Mouse (Mus musculus) CH12.LX (cell line): ENCODE results near the gene Cilp2. TPM values are rescaled to one million over a fixed set of nuclear protein-coding genes. Genes with fewer than 3 reads are reported as not detected.

Experiments used
- DNase-seq: peaks from one replicate; pipeline ENCODE4 v3.0.0-alpha.2; 2013; ENCODE audit errors: extremely low read depth
- H3K27ac ChIP-seq: 2 replicates; pipeline ENCODE4 v1.5.1; 2012; ENCODE audit warnings: low read depth, mild to moderate bottlenecking, control low read depth, moderate library complexity; ENCODE audit not compliant: insufficient read depth
- H3K27me3 ChIP-seq: replicated peaks from 2 replicates; pipeline ENCODE3; 2012; ENCODE audit warnings: inconsistent platforms
- H3K36me3 ChIP-seq, 2 experiments: replicated peaks in 1 of 2; 2 replicates each; pipeline versions ENCODE3 to v1.6.1; 2012; ENCODE audit warnings: inconsistent platforms in 1 of 2, low read length in 1 of 2, mild to moderate bottlenecking in 1 of 2, mixed read lengths in 1 of 2, moderate library complexity in 1 of 2; ENCODE audit not compliant: control insufficient read depth in 1 of 2, insufficient read depth in 1 of 2
- H3K4me1 ChIP-seq, 2 experiments: 2 replicates each; pipeline ENCODE4 v1.6.1; 2012; ENCODE audit warnings: inconsistent platforms in 1 of 2, moderate library complexity in 1 of 2; ENCODE audit not compliant: insufficient read depth in 2 of 2, control insufficient read depth in 1 of 2
- H3K4me2 ChIP-seq: 2 replicates; pipeline ENCODE4 v1.6.1; 2012; ENCODE audit warnings: low read depth, mild to moderate bottlenecking, control low read depth; ENCODE audit not compliant: poor library complexity, insufficient read depth, severe bottlenecking
- H3K4me3 ChIP-seq, 3 experiments: fragments of 150-350 bp in 1 of 3; sonication (generic) in 1 of 3; replicated peaks in 1 of 3; 2 replicates each; pipeline versions ENCODE3 to v1.5.1; 2011 to 2012; ENCODE audit warnings: low read depth in 2 of 3, low read length in 2 of 3, mild to moderate bottlenecking in 2 of 3, moderate library complexity in 2 of 3, control low read depth in 1 of 3, improper control_type of control experiment in 1 of 3, inconsistent platforms in 1 of 3, mixed read lengths in 1 of 3; ENCODE audit not compliant: poor library complexity in 1 of 3
- H3K79me2 ChIP-seq: replicated peaks from 2 replicates; pipeline ENCODE4 v1.6.1; 2012; ENCODE audit warnings: mild to moderate bottlenecking, moderate library complexity; ENCODE audit not compliant: control insufficient read depth, poor library complexity, insufficient read depth, severe bottlenecking; ENCODE audit errors: extremely low read depth
- H3K9ac ChIP-seq: 2 replicates; pipeline ENCODE4 v1.6.1; 2012; ENCODE audit warnings: low read depth, mild to moderate bottlenecking, control low read depth, moderate library complexity; ENCODE audit not compliant: insufficient read depth
- H3K9me3 ChIP-seq: replicated peaks from 2 replicates; pipeline ENCODE3; 2012; ENCODE audit warnings: low read length, inconsistent platforms, mixed read lengths
- BHLHE40 ChIP-seq: IDR thresholded peaks from 2 replicates; pipeline ENCODE4 v1.6.1; 2011; ENCODE audit warnings: mild to moderate bottlenecking, low read depth, low read length, improper control_type of control experiment
- CTCF ChIP-seq, 2 experiments: IDR thresholded peaks in 1 of 2; conservative IDR thresholded peaks in 1 of 2; 2 replicates each; pipeline ENCODE4 v1.5.1; 2011 to 2012; ENCODE audit warnings: low read depth in 2 of 2, low read length in 2 of 2, improper control_type of control experiment in 1 of 2, inconsistent platforms in 1 of 2, mild to moderate bottlenecking in 1 of 2, moderate library complexity in 1 of 2
- ELF1 ChIP-seq: IDR thresholded peaks from 2 replicates; pipeline ENCODE4 v1.6.1; 2014; ENCODE audit warnings: low read depth, mild to moderate bottlenecking, inconsistent platforms, low read length, improper control_type of control experiment
- EP300 ChIP-seq: IDR thresholded peaks from 2 replicates; pipeline ENCODE4 v1.6.1; 2011; ENCODE audit warnings: low read length, improper control_type of control experiment
- ETS1 ChIP-seq: conservative IDR thresholded peaks from 2 replicates; pipeline ENCODE4 v1.6.1; 2012; ENCODE audit warnings: low read depth, mild to moderate bottlenecking, inconsistent platforms, low read length, improper control_type of control experiment, moderate library complexity
- IRF4 ChIP-seq: IDR thresholded peaks from 2 replicates; pipeline ENCODE4 v1.6.1; 2014; ENCODE audit warnings: low read depth, mild to moderate bottlenecking, inconsistent platforms, low read length, improper control_type of control experiment
- JUND ChIP-seq: conservative IDR thresholded peaks from 2 replicates; pipeline ENCODE4 v1.6.1; 2011; ENCODE audit warnings: low read depth, low read length, improper control_type of control experiment
- MAZ ChIP-seq: IDR thresholded peaks from 2 replicates; pipeline ENCODE4 v1.6.1; 2012; ENCODE audit warnings: low read depth, mild to moderate bottlenecking, inconsistent platforms, low read length, improper control_type of control experiment, moderate library complexity
- MXI1 ChIP-seq: IDR thresholded peaks from 2 replicates; pipeline ENCODE4 v1.6.1; 2011; ENCODE audit warnings: mild to moderate bottlenecking, low read depth, low read length, improper control_type of control experiment
- MYC ChIP-seq: IDR thresholded peaks from 2 replicates; pipeline ENCODE4 v1.6.1; 2011; ENCODE audit warnings: low read depth, mild to moderate bottlenecking, improper control_type of control experiment, low read length
- NRF1 ChIP-seq: IDR thresholded peaks from 2 replicates; pipeline ENCODE4 v1.6.1; 2014; ENCODE audit warnings: low read depth, mild to moderate bottlenecking, inconsistent platforms, low read length, improper control_type of control experiment, moderate library complexity
- POLR2AphosphoS2 ChIP-seq: IDR thresholded peaks from 2 replicates; pipeline ENCODE4 v1.6.1; 2011; ENCODE audit warnings: low read depth, low read length, improper control_type of control experiment
- RAD21 ChIP-seq: IDR thresholded peaks from 2 replicates; pipeline ENCODE4 v1.6.1; 2011; ENCODE audit warnings: low read depth, mild to moderate bottlenecking, low read length, improper control_type of control experiment, moderate library complexity
- SMC3 ChIP-seq: IDR thresholded peaks from 2 replicates; pipeline ENCODE4 v1.6.1; 2011; ENCODE audit warnings: low read depth, low read length, improper control_type of control experiment
- UBTF ChIP-seq: IDR thresholded peaks from 2 replicates; pipeline ENCODE4 v1.6.1; 2012; ENCODE audit warnings: low read depth, mild to moderate bottlenecking, inconsistent platforms, low read length, improper control_type of control experiment, moderate library complexity
- USF1 ChIP-seq: IDR thresholded peaks from 2 replicates; pipeline ENCODE4 v1.6.1; 2014; ENCODE audit warnings: low read depth, mild to moderate bottlenecking, inconsistent platforms, low read length, improper control_type of control experiment
- ZC3H11A ChIP-seq: IDR thresholded peaks from 2 replicates; pipeline ENCODE4 v1.6.1; 2012; ENCODE audit warnings: low read depth, mild to moderate bottlenecking, inconsistent platforms, low read length, improper control_type of control experiment
- ZKSCAN1 ChIP-seq: IDR thresholded peaks from 2 replicates; pipeline ENCODE4 v1.6.1; 2012; ENCODE audit warnings: low read depth, inconsistent platforms, low read length, improper control_type of control experiment, borderline replicate concordance
- ZMIZ1 ChIP-seq: IDR thresholded peaks from 2 replicates; pipeline ENCODE4 v1.6.1; 2012; ENCODE audit warnings: low read depth, mild to moderate bottlenecking, inconsistent platforms, low read length, improper control_type of control experiment
- ZNF384 ChIP-seq: IDR thresholded peaks from 2 replicates; pipeline ENCODE4 v1.6.1; 2012; ENCODE audit warnings: low read depth, low read length, improper control_type of control experiment, inconsistent platforms
- dilution Hi-C: fragments of 300-500 bp; cut with MboI; formaldehyde crosslinking; loops from 2 replicates; pipeline ENCODE4 v1.14.3; 2020; ENCODE audit warnings: low sequenced_read_pairs; ENCODE audit not compliant: extremely low pct_unique_long_range_greater_than_20kb, extremely low pct_ligation_motif_present
- in situ Hi-C: fragments of 300-500 bp; cut with MboI; formaldehyde crosslinking; loops from 3 replicates; pipeline ENCODE4 v1.14.3; 2019; ENCODE audit warnings: low sequenced_read_pairs, low pct_ligation_motif_present, low pct_unique_long_range_greater_than_20kb, mixed read lengths
- polyA plus RNA-seq: library from polyadenylated mRNA; unstranded; fragments of >175 nt; gene quantifications from 2 replicates; pipeline ENCODE4 v1.2.1, GENCODE M21; 2012; ENCODE audit warnings: low read depth; ENCODE audit not compliant: insufficient read length
- total RNA-seq, 2 experiments: library from RNA; depleted of rRNA; stranded (reverse); fragments of 300-350 nt in 1 of 2; fragments of >200 nt in 1 of 2; gene quantifications; 2 replicates each; pipeline ENCODE4 v1.2.3; 2012 to 2014

Gene Cilp2
- total and polyA plus RNA-seq, 3 experiments = 0.04 to 0.08 TPM; not detected in 1

DNA sequence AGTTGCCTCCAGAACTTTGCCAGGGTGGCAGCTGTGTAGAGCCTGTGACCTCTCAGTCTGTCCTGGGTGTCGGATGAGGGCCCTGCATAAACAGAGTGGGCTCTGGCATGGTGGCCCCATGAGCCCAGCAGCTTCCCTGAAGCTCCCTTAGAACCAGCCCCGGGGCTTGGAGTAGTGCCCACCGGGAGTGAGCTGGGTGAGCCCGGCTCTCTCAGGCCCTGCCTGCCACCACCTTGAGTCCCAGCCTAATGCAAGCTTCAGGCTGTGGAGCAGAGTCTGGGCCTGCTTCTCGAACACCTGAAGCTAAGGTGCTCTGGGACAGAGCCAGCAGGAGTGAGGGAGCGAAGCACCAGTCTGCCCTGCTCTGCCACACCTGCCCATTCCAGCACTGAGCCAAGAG is 16.6 kb downstream of the Cilp2 start:
- Histone ChIP-seq H3K9ac (no peak overlapping the region), H3K36me3 (no peaks in the 10 kb centered on the region), H3K27me3 (no peaks in the 10 kb centered on the region), H3K79me2 (no peaks in the 10 kb centered on the region), H3K9me3 (no peaks in the 10 kb centered on the region), H3K4me3 (no peak overlapping the region), H3K4me2 (no peak overlapping the region), H3K27ac (no peak overlapping the region), H3K4me1 (no peaks in the 10 kb centered on the region)
- no peak for DNase-seq
- TF ChIP-seq JUND (no peak), NRF1 (no peak), MXI1 (no peak), RAD21 (no peak), ZMIZ1 (no peak), EP300 (no peak), BHLHE40 (no peak), ELF1 (no peak), MAZ (no peak), SMC3 (no peak), CTCF (conservative IDR thresholded peaks at IDR 0.05 in 1 of 2, IDR thresholded peaks at IDR 0.05 in 1 of 2; ENCODE audit: low read depth in 2 of 2, low read length in 2 of 2) (no peak), ETS1 (no peak), ZNF384 (no peak)
- dilution Hi-C loops = no loop called here
- in situ Hi-C loops = no loop called here

DNA sequence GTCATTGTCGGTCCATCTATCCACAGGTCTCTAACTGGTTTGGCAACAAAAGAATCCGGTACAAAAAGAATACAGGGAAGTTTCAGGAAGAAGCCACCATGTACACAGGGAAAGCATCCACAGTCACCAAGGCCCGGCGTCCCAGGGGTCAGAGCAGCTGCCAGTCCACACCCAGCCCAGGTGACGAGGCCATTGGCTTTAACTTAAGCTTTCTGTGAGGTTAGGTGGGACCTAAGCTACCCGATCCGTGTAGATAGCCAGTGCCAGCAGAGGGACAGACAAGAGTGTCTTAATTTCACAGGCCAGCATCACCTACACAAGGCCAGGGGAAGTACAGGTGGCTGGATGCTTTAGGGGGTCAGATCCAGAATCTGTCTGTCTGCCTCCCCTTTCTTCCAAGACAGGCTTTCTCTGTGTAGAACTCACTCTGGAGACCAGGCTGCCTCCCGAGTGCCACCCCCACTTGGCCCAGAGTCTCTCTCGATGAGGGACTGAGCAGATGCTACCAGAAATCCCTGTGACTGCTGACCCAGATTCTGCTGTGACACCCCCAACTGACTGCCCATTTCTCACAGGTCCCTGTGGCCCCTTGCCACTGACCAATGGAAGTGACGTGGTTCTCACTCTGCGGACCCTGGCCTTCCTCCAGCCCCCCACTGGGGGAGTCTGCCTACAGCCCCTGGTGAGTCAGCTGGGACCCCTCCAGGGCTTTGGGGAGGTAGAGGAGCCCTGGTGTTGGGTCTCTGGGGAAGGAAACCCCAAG is 17.3 kb downstream of the Cilp2 start:
- H3K9me3 ChIP-seq = no peaks in the 10 kb centered on the region
- DNase-seq = no peak
- in situ Hi-C loops = no loop called here

More for the DNA sequence above, 17.3 kb downstream of the Cilp2 start:
- Histone ChIP-seq H3K9ac (no peak overlapping the region), H3K36me3 (no peaks in the 10 kb centered on the region), H3K27ac (no peak overlapping the region), H3K4me1 (no peaks in the 10 kb centered on the region), H3K4me3 (no peak overlapping the region), H3K79me2 (no peaks in the 10 kb centered on the region), H3K4me2 (no peak overlapping the region), H3K27me3 (no peaks in the 10 kb centered on the region)
- TF ChIP-seq MXI1 = no peak
- TF ChIP-seq ZC3H11A = no peak
- TF ChIP-seq USF1 = no peak
- TF ChIP-seq ZMIZ1 = no peak
- TF ChIP-seq JUND = no peak
- no peak for TF ChIP-seq NRF1
- TF ChIP-seq ZKSCAN1 = no peak
- no peak for TF ChIP-seq IRF4
- no peak for TF ChIP-seq POLR2AphosphoS2
- TF ChIP-seq MYC = no peak
- no peak for TF ChIP-seq ELF1
- TF ChIP-seq UBTF = no peak
- no peak for TF ChIP-seq BHLHE40
- dilution Hi-C loops = no loop called here
